Mouse (Mus musculus) E14TG2a.4 (cell line): Measurements from ENCODE around the gene 4930469K13Rik.

ENCODE experiments used
- CTCF ChIP-seq: conservative IDR thresholded peaks from 2 replicates; pipeline ENCODE4 v1.5.1; 2014; ENCODE audit warnings: low read length
- NANOG ChIP-seq: IDR thresholded peaks from 2 replicates; pipeline ENCODE4 v1.6.1; 2014; ENCODE audit warnings: borderline replicate concordance, low read length, mixed read lengths
- POU5F1 ChIP-seq: IDR thresholded peaks from 2 replicates; pipeline ENCODE4 v1.6.1; 2014; ENCODE audit warnings: low read length, borderline replicate concordance

DNA sequence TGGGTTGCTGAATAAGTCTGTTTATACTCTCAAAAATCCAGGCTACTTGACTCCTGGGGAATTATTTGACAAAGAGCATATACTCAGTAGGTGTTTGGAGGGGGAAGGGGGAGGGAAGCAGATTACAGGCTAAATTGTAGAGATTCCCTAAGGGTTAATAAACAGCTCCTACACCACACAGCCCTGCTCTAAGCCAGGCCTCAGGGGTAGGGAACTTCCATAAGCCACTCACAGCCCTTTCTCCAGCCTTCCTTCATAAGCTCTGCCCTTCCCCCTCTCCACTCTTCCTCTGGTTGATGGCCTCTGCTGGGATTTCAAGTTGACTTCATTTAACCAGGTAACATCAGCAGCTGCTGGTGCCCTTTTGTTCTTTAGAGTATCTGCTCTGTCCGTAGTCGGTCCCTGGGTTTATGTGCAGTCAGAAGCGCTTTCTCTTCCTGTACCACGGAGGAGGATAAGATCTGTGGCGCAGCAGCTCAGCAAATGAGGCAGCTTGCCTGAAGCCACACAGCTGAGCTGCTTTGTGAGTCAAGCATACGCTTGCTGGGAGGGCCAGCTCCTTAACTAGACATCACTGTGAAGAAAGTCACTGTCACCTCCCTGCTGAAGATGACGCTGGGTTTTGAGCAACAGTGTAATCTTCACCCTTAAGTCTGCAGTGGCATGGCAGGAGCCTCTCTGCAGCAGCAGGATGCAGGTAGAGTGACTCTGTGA, 159.6 kb downstream of the 4930469K13Rik start:
- no peak for TF ChIP-seq CTCF
- TF ChIP-seq NANOG, result no peak
- no peak for TF ChIP-seq POU5F1
